Mouse (Mus musculus) lung, adult 2 months (tissue): ENCODE data around the gene Pnrc1.

Experiments
- CTCF ChIP-seq: fragments of 200-500 bp; IDR thresholded peaks from 2 replicates; pipeline ENCODE4 v1.5.1; 2011; ENCODE audit warnings: mild to moderate bottlenecking, low read length, control low read depth; ENCODE audit not compliant: insufficient read depth
- POLR2A ChIP-seq: fragments of 200-500 bp; IDR thresholded peaks from 2 replicates; pipeline ENCODE4 v1.6.1; 2011; ENCODE audit warnings: low read depth, mild to moderate bottlenecking, control low read depth, low read length, borderline replicate concordance; ENCODE audit errors: extremely low read depth

DNA sequence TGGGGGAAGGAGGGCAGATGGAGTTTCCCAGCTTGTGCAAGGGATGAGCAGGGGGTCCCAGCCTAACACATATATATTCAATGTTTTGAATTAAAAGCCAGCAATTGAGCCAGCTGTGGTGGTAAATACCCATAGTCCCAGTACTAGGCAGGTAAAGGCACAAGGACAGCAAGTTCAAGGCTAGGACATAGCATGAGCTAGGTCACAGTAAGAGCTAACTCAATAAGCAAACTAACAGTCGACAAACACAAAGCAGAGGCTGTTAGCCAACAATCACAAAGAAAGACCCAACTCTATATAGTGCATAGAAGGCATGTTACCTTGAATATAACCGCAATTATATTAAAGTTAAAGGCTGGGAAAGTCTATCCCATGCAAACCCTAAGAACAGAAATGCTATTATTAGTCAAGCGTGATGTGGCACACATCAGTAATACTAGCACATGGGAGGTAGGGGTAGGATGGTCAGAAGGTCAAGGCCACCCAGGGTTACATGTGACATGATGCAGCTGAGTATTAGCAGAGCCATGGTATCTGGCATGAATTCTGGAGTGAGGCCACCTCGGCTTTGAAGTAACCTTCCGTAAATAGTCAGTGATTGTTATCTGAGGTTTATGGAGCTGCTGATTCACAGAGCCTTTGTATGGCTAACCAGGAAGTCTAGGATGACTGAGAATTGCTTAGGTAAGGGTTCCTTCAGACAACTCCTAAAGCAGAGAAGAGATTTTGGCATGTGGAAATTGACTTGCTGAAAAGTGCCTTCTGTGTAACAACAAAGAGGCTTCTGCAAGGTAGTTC is 5.7 kb downstream of the Pnrc1 start:
- no peak for TF ChIP-seq CTCF
- no peak for TF ChIP-seq POLR2A
